Mouse (Mus musculus): ENCODE data around the gene Ltbp2.

- TF ChIP-seq POLR2A (IDR thresholded peaks at IDR 0.05; ENCODE audit: low read depth, low read length) (no peak), CTCF (conservative IDR thresholded peaks at IDR 0.05; ENCODE audit: insufficient read depth, insufficient read length, low read depth, low read length) (no peak)
Observed at GRCm38 (mm10) chr12:84918809-84919208, 42.5 kb upstream of the Ltbp2 start.
